Mouse (Mus musculus) MEL (cell line): ENCODE results near the gene Apc2. TPM values are rescaled to one million over a fixed set of nuclear protein-coding genes. Genes with fewer than 3 reads are reported as not detected.
"Not testable (repeated sequence)": the region's sequence is repeated elsewhere in the genome, so short reads cannot be mapped to it uniquely, and the experiment has no call there.

ENCODE experiments used
- DNase-seq: peaks from one replicate; pipeline ENCODE4 v3.0.0; 2011; ENCODE audit warnings: low read depth, low spot score
- H3K27ac ChIP-seq: 2 replicates; pipeline ENCODE4 v1.5.1; 2012; ENCODE audit warnings: low read depth, mild to moderate bottlenecking, control low read depth, low read length, moderate library complexity; ENCODE audit not compliant: control insufficient read depth
- H3K27me3 ChIP-seq, 2 experiments: fragments of 150-350 bp in 1 of 2; sonication (generic) in 1 of 2; 2 replicates each; pipeline ENCODE4 v1.6.1; 2012; ENCODE audit warnings: low read length in 2 of 2, mild to moderate bottlenecking in 2 of 2, improper control_type of control experiment in 1 of 2, moderate library complexity in 1 of 2; ENCODE audit not compliant: insufficient read depth in 2 of 2, control insufficient read depth in 1 of 2
- H3K36me3 ChIP-seq, 2 experiments: 2 replicates each; pipeline ENCODE4 v1.6.1; 2012 to 2014; ENCODE audit warnings: low read length in 2 of 2, improper control_type of control experiment in 1 of 2, inconsistent platforms in 1 of 2, mild to moderate bottlenecking in 1 of 2; ENCODE audit not compliant: insufficient read depth in 2 of 2, control insufficient read depth in 1 of 2
- H3K4me1 ChIP-seq, 2 experiments: fragments of 150-350 bp in 1 of 2; sonication (generic) in 1 of 2; 2 replicates each; pipeline ENCODE4 v1.6.1; 2012; ENCODE audit warnings: low read length in 2 of 2, improper control_type of control experiment in 1 of 2, mild to moderate bottlenecking in 1 of 2; ENCODE audit not compliant: insufficient read depth in 2 of 2, control insufficient read depth in 1 of 2
- H3K4me3 ChIP-seq, 2 experiments: fragments of 150-350 bp in 1 of 2; sonication (generic) in 1 of 2; 2 replicates each; pipeline ENCODE4 v1.5.1; 2012; ENCODE audit warnings: low read depth in 2 of 2, low read length in 2 of 2, mild to moderate bottlenecking in 2 of 2, moderate library complexity in 2 of 2, control low read depth in 1 of 2, improper control_type of control experiment in 1 of 2; ENCODE audit not compliant: control insufficient read depth in 1 of 2, insufficient read depth in 1 of 2
- H3K79me2 ChIP-seq: 2 replicates; pipeline ENCODE4 v1.6.1; 2012; ENCODE audit warnings: mild to moderate bottlenecking, low read length, moderate library complexity; ENCODE audit not compliant: control insufficient read depth, poor library complexity, insufficient read depth
- H3K9ac ChIP-seq: 2 replicates; pipeline ENCODE4 v1.6.1; 2012; ENCODE audit warnings: low read depth, mild to moderate bottlenecking, control low read depth, low read length, moderate library complexity; ENCODE audit not compliant: control insufficient read depth, poor library complexity, severe bottlenecking
- H3K9me3 ChIP-seq: fragments of 150-350 bp; sonication (generic); replicated peaks from 2 replicates; pipeline ENCODE4 v1.6.1; 2012; ENCODE audit warnings: mild to moderate bottlenecking, low read length, improper control_type of control experiment, moderate library complexity; ENCODE audit not compliant: insufficient read depth
- CHD1 ChIP-seq: IDR thresholded peaks from 2 replicates; pipeline ENCODE4 v1.6.1; 2012; ENCODE audit warnings: low read depth, mild to moderate bottlenecking, inconsistent platforms, low read length, improper control_type of control experiment
- E2F4 ChIP-seq: IDR thresholded peaks from 2 replicates; pipeline ENCODE4 v1.6.1; 2011; ENCODE audit warnings: low read depth, low read length, improper control_type of control experiment, borderline replicate concordance
- ELF1 ChIP-seq: IDR thresholded peaks from 2 replicates; pipeline ENCODE4 v1.6.1; 2014; ENCODE audit warnings: low read depth, mild to moderate bottlenecking, inconsistent platforms, low read length, improper control_type of control experiment, moderate library complexity
- EP300 ChIP-seq, 2 experiments: IDR thresholded peaks; 2 replicates each; pipeline ENCODE4 v1.6.1; 2011; ENCODE audit warnings: improper control_type of control experiment in 2 of 2, low read length in 2 of 2, low read depth in 1 of 2, mild to moderate bottlenecking in 1 of 2
- GATA1 ChIP-seq: IDR thresholded peaks from 2 replicates; pipeline ENCODE4 v1.6.1; 2011; ENCODE audit warnings: low read depth, low read length, improper control_type of control experiment
- HCFC1 ChIP-seq: IDR thresholded peaks from 2 replicates; pipeline ENCODE4 v1.6.1; 2012; ENCODE audit warnings: low read depth, mild to moderate bottlenecking, inconsistent platforms, low read length, improper control_type of control experiment, moderate library complexity
- JUND ChIP-seq: IDR thresholded peaks from 2 replicates; pipeline ENCODE4 v1.6.1; 2011; ENCODE audit warnings: low read depth, mild to moderate bottlenecking, improper control_type of control experiment, low read length
- MAFK ChIP-seq: IDR thresholded peaks from 2 replicates; pipeline ENCODE4 v1.6.1; 2011; ENCODE audit warnings: low read depth, mild to moderate bottlenecking, low read length, improper control_type of control experiment, borderline replicate concordance
- MAX ChIP-seq: IDR thresholded peaks from 2 replicates; pipeline ENCODE4 v1.6.1; 2011; ENCODE audit warnings: low read length, improper control_type of control experiment
- MEF2A ChIP-seq: IDR thresholded peaks from 2 replicates; pipeline ENCODE4 v1.6.1; 2014; ENCODE audit warnings: low read depth, mild to moderate bottlenecking, inconsistent platforms, low read length, improper control_type of control experiment; ENCODE audit not compliant: poor library complexity, insufficient replicate concordance, severe bottlenecking; ENCODE audit errors: extremely low read depth
- MXI1 ChIP-seq: IDR thresholded peaks from 2 replicates; pipeline ENCODE4 v1.6.1; 2011; ENCODE audit warnings: mild to moderate bottlenecking, low read depth, low read length, improper control_type of control experiment
- MYB ChIP-seq: IDR thresholded peaks from 2 replicates; pipeline ENCODE4 v1.6.1; 2011; ENCODE audit warnings: mild to moderate bottlenecking, low read depth, low read length, improper control_type of control experiment
- MYC ChIP-seq: IDR thresholded peaks from 2 replicates; pipeline ENCODE4 v1.6.1; 2011; ENCODE audit warnings: low read depth, mild to moderate bottlenecking, low read length, improper control_type of control experiment, moderate library complexity
- NELFE ChIP-seq: IDR thresholded peaks from 2 replicates; pipeline ENCODE4 v1.6.1; 2011; ENCODE audit warnings: low read depth, low read length, improper control_type of control experiment
- NRF1 ChIP-seq: IDR thresholded peaks from 2 replicates; pipeline ENCODE4 v1.6.1; 2014; ENCODE audit warnings: low read depth, mild to moderate bottlenecking, inconsistent platforms, low read length, improper control_type of control experiment, moderate library complexity; ENCODE audit not compliant: poor library complexity, insufficient read depth, severe bottlenecking
- POLR2A ChIP-seq, 2 experiments: IDR thresholded peaks; 2 replicates each; pipeline ENCODE4 v1.6.1; 2011 to 2012; ENCODE audit warnings: low read length in 2 of 2, mild to moderate bottlenecking in 2 of 2, control low read depth in 1 of 2, improper control_type of control experiment in 1 of 2, low read depth in 1 of 2, moderate library complexity in 1 of 2; ENCODE audit not compliant: control insufficient read depth in 1 of 2, insufficient read depth in 1 of 2, poor library complexity in 1 of 2
- POLR2AphosphoS2 ChIP-seq: IDR thresholded peaks from 2 replicates; pipeline ENCODE4 v1.6.1; 2011; ENCODE audit warnings: low read length, improper control_type of control experiment
- RAD21 ChIP-seq: IDR thresholded peaks from 2 replicates; pipeline ENCODE4 v1.6.1; 2011; ENCODE audit warnings: mild to moderate bottlenecking, low read depth, low read length, improper control_type of control experiment
- SIN3A ChIP-seq: IDR thresholded peaks from 2 replicates; pipeline ENCODE4 v1.6.1; 2012; ENCODE audit warnings: low read length, improper control_type of control experiment, inconsistent platforms
- SMC3 ChIP-seq: IDR thresholded peaks from 2 replicates; pipeline ENCODE4 v1.6.1; 2011; ENCODE audit warnings: low read depth, low read length, improper control_type of control experiment
- TAL1 ChIP-seq: IDR thresholded peaks from 2 replicates; pipeline ENCODE4 v1.6.1; 2012; ENCODE audit warnings: mild to moderate bottlenecking, inconsistent platforms, low read length, moderate library complexity, mixed read lengths
- TBP ChIP-seq: IDR thresholded peaks from 2 replicates; pipeline ENCODE4 v1.8.0; 2011; ENCODE audit warnings: low read depth, low read length, improper control_type of control experiment
- TCF12 ChIP-seq: IDR thresholded peaks from 2 replicates; pipeline ENCODE4 v1.6.1; 2014; ENCODE audit warnings: low read depth, mild to moderate bottlenecking, inconsistent platforms, low read length, improper control_type of control experiment, moderate library complexity
- USF1 ChIP-seq: IDR thresholded peaks from 2 replicates; pipeline ENCODE4 v1.6.1; 2014; ENCODE audit warnings: low read depth, mild to moderate bottlenecking, inconsistent platforms, low read length, improper control_type of control experiment, moderate library complexity
- USF2 ChIP-seq, 2 experiments: IDR thresholded peaks; 2 replicates each; pipeline ENCODE4 v1.6.1; 2011 to 2012; ENCODE audit warnings: improper control_type of control experiment in 2 of 2, low read length in 2 of 2, borderline replicate concordance in 1 of 2, inconsistent platforms in 1 of 2, low read depth in 1 of 2, mild to moderate bottlenecking in 1 of 2; ENCODE audit not compliant: insufficient read depth in 1 of 2
- ZKSCAN1 ChIP-seq: IDR thresholded peaks from 2 replicates; pipeline ENCODE4 v1.6.1; 2012; ENCODE audit warnings: low read depth, mild to moderate bottlenecking, inconsistent platforms, low read length, improper control_type of control experiment, moderate library complexity
- ZMIZ1 ChIP-seq: IDR thresholded peaks from 2 replicates; pipeline ENCODE4 v1.6.1; 2012; ENCODE audit warnings: low read depth, mild to moderate bottlenecking, inconsistent platforms, low read length, improper control_type of control experiment, moderate library complexity
- ZNF384 ChIP-seq: IDR thresholded peaks from 2 replicates; pipeline ENCODE4 v1.6.1; 2012; ENCODE audit warnings: low read depth, mild to moderate bottlenecking, inconsistent platforms, low read length, improper control_type of control experiment
- polyA plus RNA-seq, 2 experiments: library from polyadenylated mRNA; stranded (reverse) in 1 of 2; unstranded in 1 of 2; fragments of >175 nt in 1 of 2; fragments of >200 nt in 1 of 2; gene quantifications; 2 replicates each; pipeline versions ENCODE4 v1.2.1 to v1.2.4; 2012; ENCODE audit warnings: low replicate concordance in 2 of 2, low read depth in 1 of 2; ENCODE audit not compliant: insufficient read length in 2 of 2, insufficient read depth in 1 of 2, missing spikeins in 1 of 2
- total RNA-seq: library from RNA; depleted of rRNA; stranded (reverse); fragments of 300-350 nt; gene quantifications from 2 replicates; pipeline ENCODE4 v1.2.3, GENCODE M21; 2012

Apc2 gene
- total and polyA plus RNA-seq, 3 experiments: 0.58 to 1.2 TPM; not detected in 1

GRCm38 (mm10) chr10:80247849-80248248 lies 47.9 kb upstream of the Apc2 start (continued):
- TF ChIP-seq MAX: no peak
- TF ChIP-seq RAD21: peak; percentile 75
- peak; percentile 67; the same call in 1 of the 2 replicates for TF ChIP-seq SIN3A
- no peak for TF ChIP-seq USF1
- TF ChIP-seq ZMIZ1: no peak
- TF ChIP-seq ZNF384: no peak
- no peak for TF ChIP-seq NELFE

- H3K9me3 ChIP-seq, H3K4me1 ChIP-seq, DNase-seq, H3K27me3 ChIP-seq, H3K36me3 ChIP-seq, H3K27ac ChIP-seq: not testable (repeated sequence)
- TF ChIP-seq ZNF384 (peak; percentile 74), SIN3A (0 out of 2 replicates have a peak, but pooled peaks have one; percentile 9)
- Histone ChIP-seq H3K9ac (peak overlapping the region; percentile 49), H3K4me3 (peak overlapping the region; percentile 41 to 56), H3K79me2 (peaks cover 20% of the 10 kb centered on the region)
These were observed 47.3 kb upstream of the Apc2 start for GRCm38 (mm10) chr10:80248437-80248836.

- H3K27me3 ChIP-seq: no peaks in the 10 kb centered on the region
- peak within 1 kb of the TSS; percentile 93 for H3K9ac ChIP-seq
- H3K79me2 ChIP-seq: peaks cover 20% of the 10 kb centered on the region
- H3K9me3 ChIP-seq: no peaks in the 10 kb centered on the region
- peak within 1 kb of the TSS; percentile 47 to 94 for H3K4me3 ChIP-seq
- H3K36me3 ChIP-seq: peaks cover 0 to 3% of the 10 kb centered on the region in 2 experiments; a peak in 2 of 4 replicates
- H3K4me1 ChIP-seq: peaks cover 0 to 6% of the 10 kb centered on the region in 2 experiments; a peak in 2 of 4 replicates
- peak within 1 kb of the TSS; percentile 88 for H3K27ac ChIP-seq
- peak; percentile 94 for DNase-seq
- TF ChIP-seq EP300 (IDR thresholded peaks at IDR 0.05; ENCODE audit: low read depth in 1 of 2, low read length in 2 of 2) (0 out of 4 replicates have a peak, but pooled peaks of 1 of the 2 experiments have one; percentile 20), SMC3 (no peak), HCFC1 (peak; percentile 95), MYB (no peak), POLR2AphosphoS2 (no peak; the same call in 1 of the 2 replicates), USF2 (IDR thresholded peaks at IDR 0.05; ENCODE audit: borderline replicate concordance in 1 of 2, insufficient read depth in 1 of 2, low read depth in 1 of 2, low read length in 2 of 2) (no peak), CHD1 (no peak), ZMIZ1 (no peak), TAL1 (no peak), TCF12 (peak; percentile 85), TBP (peak; percentile 99), ELF1 (peak; percentile 88), JUND (no peak), E2F4 (peak; percentile 68; the same call in 1 of the 2 replicates), GATA1 (no peak), ZKSCAN1 (no peak), MEF2A (no peak), MYC (peak; percentile 74), MXI1 (peak; percentile 89), POLR2A (IDR thresholded peaks at IDR 0.05; ENCODE audit: control insufficient read depth in 1 of 2, insufficient read depth in 1 of 2, low read depth in 1 of 2, low read length in 2 of 2, poor library complexity in 1 of 2) (peak; percentile 74 to 92), NRF1 (peak; percentile 75), MAFK (peak; percentile 100), RAD21 (no peak)
These were observed 46.7 kb upstream of the Apc2 start, which contains the start of gene Ndufs7 for GRCm38 (mm10) chr10:80248971-80249640. Gene Ndufs7 (plus strand): TSS chr10:80249121.
